Mouse (Mus musculus): ENCODE data around the gene Cnot9. TPM values are rescaled to one million over a fixed set of nuclear protein-coding genes. Genes with fewer than 3 reads are reported as not detected.

The Cnot9 gene
- total RNA-seq, 2 experiments from 2014 or later = 12.1 to 12.6 TPM

Other genes with a start within 250 kb of the Cnot9 start
- not detected for gene Gpbar1, start 227.5 kb upstream of the Cnot9 start, total RNA-seq (2021)
- gene Aamp, start 221.3 kb upstream of the Cnot9 start, total RNA-seq (2021) = 100 to 1,000 TPM; 102 to 104 TPM
- gene Pnkd, start 221.1 kb upstream of the Cnot9 start, total RNA-seq (2021) = 100 to 1,000 TPM; 145 to 159 TPM
- gene Tmbim1, start 200.4 kb upstream of the Cnot9 start, total RNA-seq (2021) = 10 to 100 TPM; 45.8 to 50.5 TPM
- under 1 TPM; 0.19 to 0.41 TPM for gene Catip, start 143.9 kb upstream of the Cnot9 start, total RNA-seq (2021)
- gene Slc11a1, start 130.9 kb upstream of the Cnot9 start, total RNA-seq (2021) = 1 to 10 TPM; 4.7 to 5.5 TPM
- gene Ctdsp1, start 114.5 kb upstream of the Cnot9 start, total RNA-seq (2021) = 100 to 1,000 TPM; 127 to 133 TPM
- gene Vil1, start 96.7 kb upstream of the Cnot9 start, total RNA-seq (2021) = 1 to 10 TPM in 1 of 2 experiments, under 1 TPM in 1; 0.86 to 1.3 TPM
- not detected for gene Plcd4, start 36.8 kb downstream of the Cnot9 start, total RNA-seq (2021)
- 10 to 100 TPM in 1 of 2 experiments, 1 to 10 TPM in 1; 6.7 to 10.1 TPM for gene Usp37, start 38.2 kb downstream of the Cnot9 start, total RNA-seq (2021)
- 10 to 100 TPM in 1 of 2 experiments, 1 to 10 TPM in 1; 8.4 to 10.2 TPM for gene Zfp142, start 82.2 kb downstream of the Cnot9 start, total RNA-seq (2021)
- 10 to 100 TPM; 28.7 to 37.0 TPM for gene Bcs1l, start 82.2 kb downstream of the Cnot9 start, total RNA-seq (2021)
- gene Rnf25, start 95.3 kb downstream of the Cnot9 start, total RNA-seq (2021) = 10 to 100 TPM; 16.1 to 17.4 TPM
- gene Stk36, start 95.4 kb downstream of the Cnot9 start, total RNA-seq (2021) = 1 to 10 TPM in 1 of 2 experiments, under 1 TPM in 1; 0.65 to 1.1 TPM
- 10 to 100 TPM; 10.1 to 11.5 TPM for gene Ttll4, start 155.7 kb downstream of the Cnot9 start, total RNA-seq (2021)
- 10 to 100 TPM; 13.5 to 18.4 TPM for gene Cyp27a1, start 207.5 kb downstream of the Cnot9 start, total RNA-seq (2021)
- gene Prkag3, start 243.2 kb downstream of the Cnot9 start, total RNA-seq (2021) = 1 to 10 TPM; 1.1 to 1.4 TPM